In genomic region chr11:25594780-25595179, GRCm38 (mm10) we compare ENCODE assay signal across 24 mouse cellular contexts.
DNase-seq lines count a peak whose midpoint lies in the region; ATAC-seq lines count a peak whose summit lies in the region.
"Had no signal": no experiment of that assay in that cellular context is flagged by ENCODE, and none has a peak within 500 bp of the region (broad histone marks: within the 10 kb centered on the region; RNA-seq: fewer than 3 reads in every experiment).

No protein-coding gene starts in this region.

- no peaks in the 10 kb centered on the region for H3K9me3 ChIP-seq in hindbrain, embryonic 15.5 days
- no peaks in the 10 kb centered on the region for H3K9me3 ChIP-seq in hindbrain, embryonic 12.5 days (replicated peaks)
- no peaks in the 10 kb centered on the region for H3K9me3 ChIP-seq in midbrain, embryonic 12.5 days
- no peaks in the 10 kb centered on the region for H3K9me3 ChIP-seq in midbrain, embryonic 10.5 days (replicated peaks)
- H3K9me3 ChIP-seq in hindbrain, embryonic 16.5 days (ENCODE audit: control insufficient read depth, low read length), result no peaks in the 10 kb centered on the region
- no peaks in the 10 kb centered on the region for H3K9me3 ChIP-seq in midbrain, embryonic 14.5 days (ENCODE audit: control insufficient read depth, low read length)
- H3K9me3 ChIP-seq: embryonic facial prominence, embryonic 12.5 days; embryonic facial prominence, embryonic 15.5 days had no signal

- H3K4me2 ChIP-seq in hindbrain, embryonic 15.5 days, result no peak overlapping the region
- no peak overlapping the region for H3K4me2 ChIP-seq in hindbrain, embryonic 12.5 days (replicated peaks)
- H3K4me2 ChIP-seq in midbrain, embryonic 12.5 days (replicated peaks), result no peak overlapping the region
- no peak overlapping the region for H3K4me2 ChIP-seq in hindbrain, embryonic 16.5 days (ENCODE audit: low read length)
- H3K4me2 ChIP-seq in midbrain, embryonic 14.5 days (ENCODE audit: low read length), result no peak overlapping the region
- H3K4me2 ChIP-seq: embryonic facial prominence, embryonic 12.5 days; embryonic facial prominence, embryonic 15.5 days; heart, embryonic 11.5 days had no signal

- H3K4me3 ChIP-seq in hindbrain, embryonic 15.5 days, result no peak overlapping the region
- H3K4me3 ChIP-seq in hindbrain, embryonic 12.5 days, result no peak overlapping the region
- H3K4me3 ChIP-seq in midbrain, embryonic 12.5 days, result no peak overlapping the region
- H3K4me3 ChIP-seq in midbrain, embryonic 10.5 days, result no peak overlapping the region
- H3K4me3 ChIP-seq in hindbrain, embryonic 16.5 days (ENCODE audit: low read length), result no peak overlapping the region
- no peak overlapping the region for H3K4me3 ChIP-seq in midbrain, embryonic 14.5 days (replicated peaks; ENCODE audit: low read depth, low read length)
- H3K4me3 ChIP-seq: embryonic facial prominence, embryonic 12.5 days; embryonic facial prominence, embryonic 15.5 days; gastrocnemius, adult 2 months had no signal

- no peak overlapping the region for H3K27ac ChIP-seq in hindbrain, embryonic 15.5 days (replicated peaks)
- H3K27ac ChIP-seq in hindbrain, embryonic 12.5 days, result no peak overlapping the region
- no peak overlapping the region; the same call in 1 of the 2 replicates for H3K27ac ChIP-seq in midbrain, embryonic 12.5 days (replicated peaks)
- no peak overlapping the region for H3K27ac ChIP-seq in midbrain, embryonic 10.5 days (replicated peaks)
- H3K27ac ChIP-seq in hindbrain, embryonic 16.5 days (ENCODE audit: low read depth, low read length), result no peak overlapping the region
- no peak overlapping the region for H3K27ac ChIP-seq in midbrain, embryonic 14.5 days (replicated peaks; ENCODE audit: low read depth, low read length)
- H3K27ac ChIP-seq: embryonic facial prominence, embryonic 12.5 days; embryonic facial prominence, embryonic 15.5 days; gastrocnemius, adult 2 months had no signal

- DNase-seq in midbrain, embryonic 10.5 days (ENCODE audit: low spot score), result no peak
- DNase-seq in midbrain, embryonic 14.5 days, result peak; percentile 45
- no peak for DNase-seq in thymus, adult 18-20 months
- no peak for DNase-seq in right cerebral cortex, postnatal 4 days
- DNase-seq: adrenal gland, adult 8-10 months; adrenal gland, postnatal 25 days; cerebellum, adult 11 months; cerebellum, adult 2 months; cerebellum, adult 9-11 months; cerebellum, postnatal 25 days; forebrain, postnatal 0 days; gastrocnemius, adult 2 months; gastrocnemius, postnatal 14 days; heart, adult 11 months had no signal

- H3K4me1 ChIP-seq in hindbrain, embryonic 15.5 days (replicated peaks), result peaks cover 6% of the 10 kb centered on the region; the same call in 1 of the 2 replicates
- H3K4me1 ChIP-seq in hindbrain, embryonic 12.5 days, result peaks cover 6% of the 10 kb centered on the region
- H3K4me1 ChIP-seq in midbrain, embryonic 12.5 days, result peaks cover 20% of the 10 kb centered on the region
- H3K4me1 ChIP-seq in midbrain, embryonic 10.5 days, result peaks cover 49% of the 10 kb centered on the region
- peaks cover 2% of the 10 kb centered on the region for H3K4me1 ChIP-seq in hindbrain, embryonic 16.5 days (ENCODE audit: control insufficient read depth, insufficient read depth, low read depth, low read length)
- H3K4me1 ChIP-seq in midbrain, embryonic 14.5 days (ENCODE audit: control insufficient read depth, insufficient read depth, low read length), result peaks cover 13% of the 10 kb centered on the region; the same call in 1 of the 2 replicates
- H3K4me1 ChIP-seq: embryonic facial prominence, embryonic 12.5 days; embryonic facial prominence, embryonic 15.5 days had no signal

- 0 out of 2 replicates have a peak, but pooled peaks have one; percentile 27 for ATAC-seq in hindbrain, embryonic 15.5 days (ENCODE audit: low FRiP score, low read depth)
- ATAC-seq in hindbrain, embryonic 12.5 days (ENCODE audit: low FRiP score), result no peak; the same call in 1 of the 2 replicates
- ATAC-seq in midbrain, embryonic 12.5 days (ENCODE audit: low FRiP score, low read depth), result peak; percentile 39; the same call in 1 of the 2 replicates
- peak; percentile 41 for ATAC-seq in hindbrain, embryonic 16.5 days
- ATAC-seq in midbrain, embryonic 14.5 days (ENCODE audit: low FRiP score, low TSS enrichment), result peak; percentile 29; the same call in 1 of the 2 replicates
- ATAC-seq: CD4-positive, CD25-positive, alpha-beta regulatory T cell, adult 4 months; forebrain, embryonic 14.5 days; forebrain, postnatal 0 days; inflammation-experienced regulatory T-cells, adult 6 months had no signal

- no peaks in the 10 kb centered on the region for H3K36me3 ChIP-seq in hindbrain, embryonic 15.5 days
- H3K36me3 ChIP-seq in hindbrain, embryonic 12.5 days, result no peaks in the 10 kb centered on the region
- no peaks in the 10 kb centered on the region for H3K36me3 ChIP-seq in midbrain, embryonic 12.5 days
- H3K36me3 ChIP-seq in midbrain, embryonic 10.5 days, result no peaks in the 10 kb centered on the region
- no peaks in the 10 kb centered on the region for H3K36me3 ChIP-seq in hindbrain, embryonic 16.5 days (ENCODE audit: control insufficient read depth, insufficient read depth, low read length)
- no peaks in the 10 kb centered on the region for H3K36me3 ChIP-seq in midbrain, embryonic 14.5 days (ENCODE audit: control insufficient read depth, insufficient read depth, low read length)
- H3K36me3 ChIP-seq: embryonic facial prominence, embryonic 12.5 days; embryonic facial prominence, embryonic 15.5 days had no signal

- no peaks in the 10 kb centered on the region for H3K27me3 ChIP-seq in hindbrain, embryonic 15.5 days
- H3K27me3 ChIP-seq in hindbrain, embryonic 12.5 days, result no peaks in the 10 kb centered on the region
- H3K27me3 ChIP-seq in midbrain, embryonic 12.5 days, result no peaks in the 10 kb centered on the region
- H3K27me3 ChIP-seq in midbrain, embryonic 10.5 days (ENCODE audit: low read depth, poor library complexity, severe bottlenecking), result no peaks in the 10 kb centered on the region
- no peaks in the 10 kb centered on the region for H3K27me3 ChIP-seq in hindbrain, embryonic 16.5 days (replicated peaks; ENCODE audit: control insufficient read depth, insufficient read depth, low read length)
- H3K27me3 ChIP-seq in midbrain, embryonic 14.5 days (ENCODE audit: control insufficient read depth, insufficient read depth, low read length), result no peaks in the 10 kb centered on the region
- H3K27me3 ChIP-seq: embryonic facial prominence, embryonic 12.5 days; embryonic facial prominence, embryonic 15.5 days had no signal

- H3K9ac ChIP-seq in hindbrain, embryonic 15.5 days, result no peak overlapping the region
- H3K9ac ChIP-seq in hindbrain, embryonic 12.5 days, result no peak overlapping the region
- H3K9ac ChIP-seq in midbrain, embryonic 12.5 days (replicated peaks), result no peak overlapping the region
- no peak overlapping the region for H3K9ac ChIP-seq in hindbrain, embryonic 16.5 days (ENCODE audit: low read depth, low read length)
- no peak overlapping the region for H3K9ac ChIP-seq in midbrain, embryonic 14.5 days (replicated peaks; ENCODE audit: low read length)
- H3K9ac ChIP-seq: embryonic facial prominence, embryonic 12.5 days; embryonic facial prominence, embryonic 15.5 days; forebrain, postnatal 0 days had no signal

- WGBS in hindbrain, embryonic 15.5 days, result 56% methylated on average over 3 of the region's 3 CpGs
- WGBS in hindbrain, embryonic 12.5 days, result 75% methylated on average over 3 of the region's 3 CpGs
- 37% methylated on average over 3 of the region's 3 CpGs for WGBS in midbrain, embryonic 12.5 days
- 69% methylated on average over 3 of the region's 3 CpGs for WGBS in midbrain, embryonic 10.5 days
- 58% methylated on average over 3 of the region's 3 CpGs for WGBS in hindbrain, embryonic 16.5 days
- WGBS in midbrain, embryonic 14.5 days, result 25% methylated on average over 3 of the region's 3 CpGs
